Mouse (Mus musculus): ENCODE results near the gene Hjurp.

DNA sequence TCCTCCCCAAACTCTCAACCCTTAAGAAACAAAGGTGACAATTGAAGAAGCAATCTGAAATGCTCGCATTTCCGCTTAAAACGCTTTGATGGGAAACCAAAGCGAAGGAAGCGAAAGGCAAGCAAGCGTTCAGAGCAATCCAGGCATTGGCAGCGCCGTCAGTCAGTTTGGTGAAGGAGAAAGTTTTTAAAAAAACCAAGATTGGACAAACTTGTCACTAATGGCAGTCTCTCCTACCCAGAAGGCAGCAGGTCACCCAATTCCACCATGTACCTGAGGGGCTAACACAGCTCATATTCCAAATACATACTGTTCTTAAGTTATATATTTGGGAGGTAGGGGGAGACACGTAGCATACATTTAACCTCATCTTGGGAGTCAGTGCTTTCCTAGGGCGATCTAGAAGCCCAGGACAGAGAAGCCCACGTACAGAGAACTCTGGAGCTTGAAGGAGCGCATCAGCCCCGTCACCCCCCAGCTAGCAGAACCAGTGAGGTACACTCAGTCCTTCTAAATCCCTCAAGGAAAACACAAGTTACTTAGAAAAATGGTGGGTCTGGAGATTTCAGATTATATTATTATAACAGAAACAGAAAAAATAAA is 2.3 kb downstream of the Hjurp start:
- no peak for TF ChIP-seq POLR2A (IDR thresholded peaks at IDR 0.05; ENCODE audit: low read depth, low read length)
- TF ChIP-seq CTCF (conservative IDR thresholded peaks at IDR 0.05; ENCODE audit: insufficient read depth, insufficient read length, low read depth, low read length) = no peak

Data from kidney, adult 2 months (tissue).